ENCODE assay signal across 22 mouse cellular contexts in genomic region chr6:52905100-52905499, GRCm38 (mm10).
A peak's percentile ranks its signal among the peaks of the same experiment; 100 is the strongest.
DNase-seq lines count a peak whose midpoint lies in the region; TF ChIP-seq lines count a peak whose summit lies in the region.
"Had no signal": no experiment of that assay in that cellular context is flagged by ENCODE, and none has a peak within 500 bp of the region (broad histone marks: within the 10 kb centered on the region; RNA-seq: fewer than 3 reads in every experiment).

No protein-coding gene starts in this region.

- no peaks in the 10 kb centered on the region for H3K9me3 ChIP-seq in limb, embryonic 10.5 days (replicated peaks)
- H3K9me3 ChIP-seq: embryonic facial prominence, embryonic 13.5 days; forebrain, embryonic 13.5 days; heart, embryonic 13.5 days; hindbrain, embryonic 15.5 days had no signal

- DNase-seq in thymus, adult 2 months = no peak
- no peak for DNase-seq in thymus, postnatal 25 days
- no peak for DNase-seq in limb, embryonic 10.5 days (ENCODE audit: low spot score)
- no peak for DNase-seq in frontal cortex, adult 2 months (ENCODE audit: extremely low spot score in 1 of 2, low spot score in 1 of 2)
- no peak for DNase-seq in MN1 (ENCODE audit: low spot score)
- DNase-seq: adrenal gland, adult 2 months; adrenal gland, postnatal 25 days; B cell, adult 2 months; cerebellum, adult 11 months; cerebellum, adult 8-10 months; cerebellum, postnatal 14 days; forebrain, postnatal 0 days; gastrocnemius, adult 2 months; gastrocnemius, postnatal 25 days; heart, adult 11 months; heart, postnatal 36 days had no signal

- 41% methylated on average over 3 of the region's 3 CpGs for WGBS in thymus, adult 2 months
- 92% methylated on average over 3 of the region's 3 CpGs for WGBS in limb, embryonic 10.5 days

- peak overlapping the region; percentile 87 for H3K27ac ChIP-seq in thymus, adult 2 months (ENCODE audit: control insufficient read depth, insufficient read depth, low read length)
- H3K27ac ChIP-seq in bone marrow macrophage, adult 2 months (ENCODE audit: insufficient read depth, low read depth, low read length) = 0 out of 2 replicates have a peak overlapping the region, but pooled peaks have one; percentile 3
- H3K27ac ChIP-seq in limb, embryonic 10.5 days = 0 out of 2 replicates have a peak overlapping the region, but pooled peaks have one; percentile 10
- H3K27ac ChIP-seq: embryonic facial prominence, embryonic 13.5 days; forebrain, embryonic 13.5 days; gastrocnemius, adult 2 months; heart, embryonic 13.5 days; hindbrain, embryonic 15.5 days had no signal

- no peak overlapping the region for H3K4me3 ChIP-seq in thymus, adult 2 months (ENCODE audit: control insufficient read depth, insufficient read depth, low read length)
- H3K4me3 ChIP-seq in bone marrow macrophage, adult 2 months (ENCODE audit: insufficient read depth, low read length) = no peak overlapping the region
- H3K4me3 ChIP-seq in limb, embryonic 10.5 days = no peak overlapping the region
- H3K4me3 ChIP-seq: embryonic facial prominence, embryonic 13.5 days; forebrain, embryonic 13.5 days; gastrocnemius, adult 2 months; heart, embryonic 13.5 days; hindbrain, embryonic 15.5 days had no signal

- no peaks in the 10 kb centered on the region for H3K27me3 ChIP-seq in thymus, adult 2 months (ENCODE audit: control insufficient read depth, insufficient read depth, low read length)
- 0 out of 2 replicates have a peak, but pooled peaks cover 25% of the 10 kb centered on the region for H3K27me3 ChIP-seq in limb, embryonic 10.5 days (ENCODE audit: low read depth, poor library complexity, severe bottlenecking)
- H3K27me3 ChIP-seq: CH12.LX; embryonic facial prominence, embryonic 13.5 days; hindbrain, embryonic 15.5 days had no signal

- peaks cover 50% of the 10 kb centered on the region for H3K4me1 ChIP-seq in thymus, adult 2 months (replicated peaks; ENCODE audit: control insufficient read depth, insufficient read depth, low read length)
- H3K4me1 ChIP-seq in bone marrow macrophage, adult 2 months (ENCODE audit: control insufficient read depth, insufficient read depth, low read length) = peaks cover 45% of the 10 kb centered on the region
- H3K4me1 ChIP-seq in limb, embryonic 10.5 days = peaks cover 11% of the 10 kb centered on the region
- H3K4me1 ChIP-seq: hindbrain, embryonic 15.5 days had no signal

- TF ChIP-seq CTCF in thymus, adult 2 months (IDR thresholded peaks at IDR 0.05; ENCODE audit: borderline replicate concordance, control insufficient read depth, extremely low read depth, insufficient read depth, low read length, poor library complexity) = no peak
- no peak for TF ChIP-seq CTCF in bone marrow macrophage, adult 2 months (IDR thresholded peaks at IDR 0.05; ENCODE audit: low read depth, low read length)

- TF ChIP-seq POLR2A in thymus, adult 2 months (IDR thresholded peaks at IDR 0.05; ENCODE audit: control insufficient read depth, extremely low read depth, insufficient read depth, low read length, poor library complexity) = no peak
- no peak for TF ChIP-seq POLR2A in bone marrow macrophage, adult 2 months (IDR thresholded peaks at IDR 0.05; ENCODE audit: borderline replicate concordance, low read depth, low read length)

- H3K36me3 ChIP-seq in thymus, adult 2 months (ENCODE audit: control insufficient read depth, insufficient read depth, low read length) = no peaks in the 10 kb centered on the region
- H3K36me3 ChIP-seq in limb, embryonic 10.5 days = no peaks in the 10 kb centered on the region
- H3K36me3 ChIP-seq: embryonic facial prominence, embryonic 13.5 days; heart, embryonic 13.5 days; hindbrain, embryonic 15.5 days had no signal

Comparison
In these comparisons a context has a peak if more than half of its experiments do, and no peak if none do; other contexts are left out.
1. H3K27ac ChIP-seq: peak in every context shown above with its lines; median percentile 87 in thymus, adult 2 months; 10 in limb, embryonic 10.5 days; 3 in bone marrow macrophage, adult 2 months.